Mouse (Mus musculus) splenic B cell, adult 2 months (primary cell): ENCODE measurements around the gene Prss42.

Experiments used
- DNase-seq: peaks from one replicate; pipeline ENCODE4 v3.0.0-alpha.2; 2011; ENCODE audit warnings: low read depth, low spot score
- H3K27me3 ChIP-seq: 2 replicates; pipeline ENCODE4 v1.6.1; 2012; ENCODE audit warnings: mild to moderate bottlenecking, low read length, moderate library complexity, mixed read lengths; ENCODE audit not compliant: control insufficient read depth, poor library complexity, insufficient read depth, severe bottlenecking
- H3K36me3 ChIP-seq: 2 replicates; pipeline ENCODE4 v1.6.1; 2012; ENCODE audit warnings: mild to moderate bottlenecking, low read length, moderate library complexity, mixed read lengths; ENCODE audit not compliant: control insufficient read depth, poor library complexity, insufficient read depth, severe bottlenecking

Gene Prss42

GRCm38 (mm10) chr9:110797866-110798265 is at the start of gene Prss42:
Gene Prss42, plus strand, starts transcription at chr9:110798166.
- Histone ChIP-seq H3K36me3 (no peaks in the 10 kb centered on the region), H3K27me3 (no peaks in the 10 kb centered on the region)
- no peak for DNase-seq

GRCm38 (mm10) chr9:110748451-110748850 is 49.5 kb upstream of the Prss42 start:
- no peak for DNase-seq
- Histone ChIP-seq H3K36me3 (no peaks in the 10 kb centered on the region), H3K27me3 (no peaks in the 10 kb centered on the region)

GRCm38 (mm10) chr9:110750404-110751187 is 47.4 kb upstream of the Prss42 start:
- Histone ChIP-seq H3K27me3 (no peaks in the 10 kb centered on the region), H3K36me3 (no peaks in the 10 kb centered on the region)
- DNase-seq: no peak

- Histone ChIP-seq H3K27me3 (no peaks in the 10 kb centered on the region), H3K36me3 (no peaks in the 10 kb centered on the region)
- no peak for DNase-seq
Measured at GRCm38 (mm10) chr9:110751412-110751811, 46.6 kb upstream of the Prss42 start.

GRCm38 (mm10) chr9:110752917-110753435 is 45.0 kb upstream of the Prss42 start:
- DNase-seq: no peak
- no peaks in the 10 kb centered on the region for H3K27me3 ChIP-seq
- H3K36me3 ChIP-seq: no peaks in the 10 kb centered on the region

GRCm38 (mm10) chr9:110753773-110754172 is 44.2 kb upstream of the Prss42 start:
- DNase-seq: no peak
- H3K27me3 ChIP-seq: no peaks in the 10 kb centered on the region
- no peaks in the 10 kb centered on the region for H3K36me3 ChIP-seq

GRCm38 (mm10) chr9:110757816-110758215 is 40.1 kb upstream of the Prss42 start:
- H3K27me3 ChIP-seq: no peaks in the 10 kb centered on the region
- DNase-seq: no peak
- no peaks in the 10 kb centered on the region for H3K36me3 ChIP-seq

GRCm38 (mm10) chr9:110758605-110759004 is 39.4 kb upstream of the Prss42 start:
- Histone ChIP-seq H3K36me3 (no peaks in the 10 kb centered on the region), H3K27me3 (no peaks in the 10 kb centered on the region)
- no peak for DNase-seq

GRCm38 (mm10) chr9:110759265-110759664 is 38.7 kb upstream of the Prss42 start:
- Histone ChIP-seq H3K27me3 (no peaks in the 10 kb centered on the region), H3K36me3 (no peaks in the 10 kb centered on the region)
- DNase-seq: peak; percentile 59

- no peaks in the 10 kb centered on the region for H3K27me3 ChIP-seq
- no peak for DNase-seq
- H3K36me3 ChIP-seq: no peaks in the 10 kb centered on the region
Measured at GRCm38 (mm10) chr9:110760886-110761285, 37.1 kb upstream of the Prss42 start.

GRCm38 (mm10) chr9:110762763-110763162 is 35.2 kb upstream of the Prss42 start:
- Histone ChIP-seq H3K27me3 (no peaks in the 10 kb centered on the region), H3K36me3 (no peaks in the 10 kb centered on the region)
- no peak for DNase-seq

- Histone ChIP-seq H3K36me3 (no peaks in the 10 kb centered on the region), H3K27me3 (no peaks in the 10 kb centered on the region; the same call in 1 of the 2 replicates)
- DNase-seq: no peak
Measured at GRCm38 (mm10) chr9:110763405-110763804, 34.6 kb upstream of the Prss42 start.

GRCm38 (mm10) chr9:110772336-110772735 is 25.6 kb upstream of the Prss42 start:
- DNase-seq: no peak
- Histone ChIP-seq H3K27me3 (no peaks in the 10 kb centered on the region; the same call in 1 of the 2 replicates), H3K36me3 (no peaks in the 10 kb centered on the region)

- no peaks in the 10 kb centered on the region for H3K27me3 ChIP-seq
- H3K36me3 ChIP-seq: no peaks in the 10 kb centered on the region
- no peak for DNase-seq
Measured at GRCm38 (mm10) chr9:110774403-110775268, 23.3 kb upstream of the Prss42 start.
